In the genomic region with DNA sequence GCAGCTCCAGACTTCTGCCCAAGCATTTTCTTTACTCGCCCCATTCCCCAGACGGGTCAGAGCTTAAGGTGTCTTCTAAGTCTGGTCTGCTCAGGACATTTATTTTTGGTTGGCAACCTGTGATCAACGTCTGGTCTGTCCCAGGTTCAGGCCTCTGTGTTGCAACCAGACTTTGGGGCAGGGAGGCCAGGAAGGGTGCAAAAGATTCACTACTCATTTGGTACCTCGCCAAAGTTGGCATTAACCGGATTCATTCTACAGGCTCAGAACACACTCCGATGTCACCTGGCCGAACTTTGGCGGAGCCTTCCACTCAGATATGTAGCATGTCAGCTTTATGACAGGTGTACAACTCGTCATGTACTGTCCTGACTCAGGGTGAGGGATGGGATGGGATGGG, we compare ENCODE assay signal across 7 mouse cellular contexts. TPM values are rescaled to one million over a fixed set of nuclear protein-coding genes. Genes with fewer than 3 reads are reported as not detected.
DNase-seq lines count a peak whose midpoint lies in the region; ATAC-seq and TF ChIP-seq lines count a peak whose summit lies in the region.

No protein-coding gene starts in this region.

- DNase-seq in neural tube, embryonic 11.5 days (ENCODE audit: low spot score) = no peak
- no peak for DNase-seq in neural tube, embryonic 10.5 days (ENCODE audit: extremely low spot score, low spot score)
- DNase-seq in forebrain, postnatal 0 days = no peak
- DNase-seq in adrenal gland, postnatal 25 days = no peak
- DNase-seq in left cerebral cortex, postnatal 4 days = no peak

- intact Hi-C loops in left cerebral cortex, postnatal 4 days (cut with DNase I) = no loop called here

- no peaks in the 10 kb centered on the region for H3K9me3 ChIP-seq in neural tube, embryonic 11.5 days (ENCODE audit: control insufficient read depth, low read length)
- no peaks in the 10 kb centered on the region for H3K9me3 ChIP-seq in forebrain, postnatal 0 days (ENCODE audit: low read length)
- no peaks in the 10 kb centered on the region for H3K9me3 ChIP-seq in limb, embryonic 15.5 days

- no peak overlapping the region; the same call in 1 of the 2 replicates for H3K9ac ChIP-seq in neural tube, embryonic 11.5 days (ENCODE audit: low read length)
- peak overlapping the region; percentile 63; the same call in 1 of the 2 replicates for H3K9ac ChIP-seq in forebrain, postnatal 0 days
- no peak overlapping the region for H3K9ac ChIP-seq in limb, embryonic 15.5 days

- 40% methylated on average over 9 of the region's 9 CpGs for WGBS in neural tube, embryonic 11.5 days
- 40% methylated on average over 9 of the region's 9 CpGs for WGBS in forebrain, postnatal 0 days
- WGBS in limb, embryonic 15.5 days = 38% methylated on average over 9 of the region's 9 CpGs

- H3K27ac ChIP-seq in neural tube, embryonic 11.5 days (ENCODE audit: low read depth, low read length) = no peak overlapping the region
- H3K27ac ChIP-seq in forebrain, postnatal 0 days (ENCODE audit: low read depth, low read length) = 0 out of 2 replicates have a peak overlapping the region, but pooled peaks have one; percentile 11
- peak overlapping the region; percentile 77 for H3K27ac ChIP-seq in limb, embryonic 15.5 days

- TF ChIP-seq CTCF in forebrain, postnatal 0 days (IDR thresholded peaks at IDR 0.05; ENCODE audit: low read depth) = no peak

- peak; percentile 13; the same call in 1 of the 2 replicates for ATAC-seq in neural tube, embryonic 11.5 days (ENCODE audit: insufficient read depth, low FRiP score, low TSS enrichment)
- no peak for ATAC-seq in forebrain, postnatal 0 days
- no peak for ATAC-seq in limb, embryonic 15.5 days (ENCODE audit: insufficient number of reproducible peaks, low FRiP score, low TSS enrichment, low read depth)
- no peak for ATAC-seq in inflammation-experienced regulatory T-cells, adult 6 months

- no peaks in the 10 kb centered on the region; the same call in 1 of the 2 replicates for H3K36me3 ChIP-seq in neural tube, embryonic 11.5 days (ENCODE audit: control insufficient read depth, insufficient read depth, low read length)
- H3K36me3 ChIP-seq in forebrain, postnatal 0 days (ENCODE audit: insufficient read depth) = no peaks in the 10 kb centered on the region
- peaks cover 3% of the 10 kb centered on the region for H3K36me3 ChIP-seq in limb, embryonic 15.5 days

- H3K4me2 ChIP-seq in neural tube, embryonic 11.5 days (ENCODE audit: low read depth) = peak overlapping the region; percentile 79
- peak overlapping the region; percentile 82 for H3K4me2 ChIP-seq in forebrain, postnatal 0 days (ENCODE audit: low read depth)
- H3K4me2 ChIP-seq in limb, embryonic 15.5 days = peak overlapping the region; percentile 83

- H3K27me3 ChIP-seq in neural tube, embryonic 11.5 days (ENCODE audit: control insufficient read depth, insufficient read depth, low read length) = no peaks in the 10 kb centered on the region
- no peaks in the 10 kb centered on the region for H3K27me3 ChIP-seq in forebrain, postnatal 0 days (ENCODE audit: insufficient read depth, low read length)
- H3K27me3 ChIP-seq in limb, embryonic 15.5 days = no peaks in the 10 kb centered on the region

- peaks cover 38% of the 10 kb centered on the region for H3K4me1 ChIP-seq in neural tube, embryonic 11.5 days (ENCODE audit: control insufficient read depth, insufficient read depth, low read length)
- peaks cover 24% of the 10 kb centered on the region for H3K4me1 ChIP-seq in forebrain, postnatal 0 days (ENCODE audit: insufficient read depth)
- H3K4me1 ChIP-seq in limb, embryonic 15.5 days = peaks cover 72% of the 10 kb centered on the region

- peak overlapping the region; percentile 39; the same call in 1 of the 2 replicates for H3K4me3 ChIP-seq in neural tube, embryonic 11.5 days (ENCODE audit: low read depth, low read length)
- peak overlapping the region; percentile 55 for H3K4me3 ChIP-seq in forebrain, postnatal 0 days (ENCODE audit: low read depth, low read length)
- H3K4me3 ChIP-seq in limb, embryonic 15.5 days = peak overlapping the region; percentile 64

RNA-seq across cellular contexts. Expression of gene Abhd14a, which starts 0.5 kb away (rescaled TPM):
- 33.9 and 38.6 TPM in 2 replicates for polyA plus RNA-seq in neural tube, embryonic 11.5 days (2014; fragmentation: Nextera tagmentation; extraction: Ambion mirVana)
- 54.4 and 63.2 TPM in 2 replicates for total RNA-seq in forebrain, postnatal 0 days (2014; rRNA removed)
- polyA plus RNA-seq in forebrain, postnatal 0 days (2015; fragmentation: Nextera tagmentation; extraction: Ambion mirVana) = 84.1 and 87.1 TPM in 2 replicates
- polyA plus RNA-seq in limb, embryonic 15.5 days (2015; fragmentation: Nextera tagmentation; extraction: Ambion mirVana) = 75.0 TPM in 2 replicates
- total RNA-seq in adrenal gland, postnatal 25 days (2021) = 21.7 and 23.1 TPM in 2 replicates
- total RNA-seq in left cerebral cortex, postnatal 4 days (2021) = 10 to 100 TPM; 70.1 to 71.4 TPM
- polyA plus RNA-seq in inflammation-experienced regulatory T-cells, adult 6 months (2017; shearing (Covaris generic)) = 10 to 100 TPM in 2 of 3 experiments, 1 to 10 TPM in 1; 8.1 to 14.9 (median 14.4) TPM

RNA-seq across cellular contexts. Expression of gene Abhd14b, which starts 0.7 kb away (rescaled TPM):
- polyA plus RNA-seq in neural tube, embryonic 11.5 days (2014; fragmentation: Nextera tagmentation; extraction: Ambion mirVana) = 7.3 and 7.5 TPM in 2 replicates
- total RNA-seq in forebrain, postnatal 0 days (2014; rRNA removed) = 10.5 and 13.8 TPM in 2 replicates
- 7.6 and 8.8 TPM in 2 replicates for polyA plus RNA-seq in forebrain, postnatal 0 days (2015; fragmentation: Nextera tagmentation; extraction: Ambion mirVana)
- polyA plus RNA-seq in limb, embryonic 15.5 days (2015; fragmentation: Nextera tagmentation; extraction: Ambion mirVana) = 38.9 and 40.8 TPM in 2 replicates
- total RNA-seq in adrenal gland, postnatal 25 days (2021) = 38.0 and 53.8 TPM in 2 replicates
- 10 to 100 TPM; 13.3 to 13.8 TPM for total RNA-seq in left cerebral cortex, postnatal 4 days (2021)
- polyA plus RNA-seq in inflammation-experienced regulatory T-cells, adult 6 months (2017; shearing (Covaris generic)) = 10 to 100 TPM in 2 of 3 experiments, 1 to 10 TPM in 1; 6.3 to 17.6 (median 12.6) TPM

RNA-seq across cellular contexts. Expression of gene Pcbp4, which starts 5.1 kb away (rescaled TPM):
- polyA plus RNA-seq in neural tube, embryonic 11.5 days (2014; fragmentation: Nextera tagmentation; extraction: Ambion mirVana) = 267 and 278 TPM in 2 replicates
- 454 and 602 TPM in 2 replicates for total RNA-seq in forebrain, postnatal 0 days (2014; rRNA removed)
- polyA plus RNA-seq in forebrain, postnatal 0 days (2015; fragmentation: Nextera tagmentation; extraction: Ambion mirVana) = 251 and 273 TPM in 2 replicates
- 83.2 and 91.4 TPM in 2 replicates for polyA plus RNA-seq in limb, embryonic 15.5 days (2015; fragmentation: Nextera tagmentation; extraction: Ambion mirVana)
- 26.8 and 29.9 TPM in 2 replicates for total RNA-seq in adrenal gland, postnatal 25 days (2021)
- total RNA-seq in left cerebral cortex, postnatal 4 days (2021) = 100 to 1,000 TPM; 409 to 418 TPM
- polyA plus RNA-seq in inflammation-experienced regulatory T-cells, adult 6 months (2017; shearing (Covaris generic)) = 1 to 10 TPM; 4.1 to 5.0 (median 4.4) TPM

RNA-seq across cellular contexts. Expression of gene Acy1, which starts 9.8 kb away (rescaled TPM):
- 32.1 and 33.4 TPM in 2 replicates for polyA plus RNA-seq in neural tube, embryonic 11.5 days (2014; fragmentation: Nextera tagmentation; extraction: Ambion mirVana)
- total RNA-seq in forebrain, postnatal 0 days (2014; rRNA removed) = 12.9 and 18.1 TPM in 2 replicates
- 20.5 and 21.0 TPM in 2 replicates for polyA plus RNA-seq in forebrain, postnatal 0 days (2015; fragmentation: Nextera tagmentation; extraction: Ambion mirVana)
- 42.2 and 48.6 TPM in 2 replicates for polyA plus RNA-seq in limb, embryonic 15.5 days (2015; fragmentation: Nextera tagmentation; extraction: Ambion mirVana)
- total RNA-seq in adrenal gland, postnatal 25 days (2021) = 17.0 and 20.6 TPM in 2 replicates
- total RNA-seq in left cerebral cortex, postnatal 4 days (2021) = 10 to 100 TPM; 14.3 to 19.0 TPM
- 10 to 100 TPM in 1 of 3 experiments, 1 to 10 TPM in 2; 8.9 to 14.6 (median 9.4) TPM for polyA plus RNA-seq in inflammation-experienced regulatory T-cells, adult 6 months (2017; shearing (Covaris generic))

RNA-seq across cellular contexts. Expression of gene Gpr62, which starts 17.8 kb away (rescaled TPM):
- 0.20 and 0.23 TPM in 2 replicates for polyA plus RNA-seq in neural tube, embryonic 11.5 days (2014; fragmentation: Nextera tagmentation; extraction: Ambion mirVana)
- total RNA-seq in forebrain, postnatal 0 days (2014; rRNA removed) = 1.5 and 1.8 TPM in 2 replicates
- polyA plus RNA-seq in forebrain, postnatal 0 days (2015; fragmentation: Nextera tagmentation; extraction: Ambion mirVana) = 2.3 and 3.0 TPM in 2 replicates
- polyA plus RNA-seq in limb, embryonic 15.5 days (2015; fragmentation: Nextera tagmentation; extraction: Ambion mirVana) = 0.37 and 0.55 TPM in 2 replicates
- 0.21 TPM in 1 of 2 replicates, not detected in the other for total RNA-seq in adrenal gland, postnatal 25 days (2021)
- 1 to 10 TPM in 1 of 2 experiments, under 1 TPM in 1; 0.94 to 1.3 TPM for total RNA-seq in left cerebral cortex, postnatal 4 days (2021)
- polyA plus RNA-seq in inflammation-experienced regulatory T-cells, adult 6 months (2017; shearing (Covaris generic)) = not detected

Comparison
In these comparisons a context has a peak if more than half of its experiments do, and no peak if none do; other contexts are left out.
1. RNA of gene Pcbp4, which starts 5.1 kb away (polyA plus RNA-seq): 267 to 278 TPM in neural tube, embryonic 11.5 days, 251 to 273 TPM in forebrain, postnatal 0 days and 83.2 to 91.4 TPM in limb, embryonic 15.5 days; 4.1 to 5.0 TPM in inflammation-experienced regulatory T-cells, adult 6 months; every median in the first group is over 10 times any median in the second.
2. Peak in every context shown above with its lines, with median percentiles within 50 percentile points of each other: H3K4me2 ChIP-seq and H3K4me3 ChIP-seq.